Mouse (Mus musculus) embryonic fibroblast, embryonic 13.5 days (primary cell): ENCODE data around the gene Cks2.

Source experiments
- CTCF ChIP-seq: IDR thresholded peaks from 2 replicates; pipeline ENCODE4 v1.5.1; 2011; ENCODE audit warnings: mild to moderate bottlenecking, control low read depth, low read length, moderate library complexity, borderline replicate concordance; ENCODE audit not compliant: insufficient read depth
- POLR2A ChIP-seq: IDR thresholded peaks from 2 replicates; pipeline ENCODE4 v1.6.1; 2011; ENCODE audit warnings: low read depth, mild to moderate bottlenecking, control low read depth, low read length, moderate library complexity

DNA sequence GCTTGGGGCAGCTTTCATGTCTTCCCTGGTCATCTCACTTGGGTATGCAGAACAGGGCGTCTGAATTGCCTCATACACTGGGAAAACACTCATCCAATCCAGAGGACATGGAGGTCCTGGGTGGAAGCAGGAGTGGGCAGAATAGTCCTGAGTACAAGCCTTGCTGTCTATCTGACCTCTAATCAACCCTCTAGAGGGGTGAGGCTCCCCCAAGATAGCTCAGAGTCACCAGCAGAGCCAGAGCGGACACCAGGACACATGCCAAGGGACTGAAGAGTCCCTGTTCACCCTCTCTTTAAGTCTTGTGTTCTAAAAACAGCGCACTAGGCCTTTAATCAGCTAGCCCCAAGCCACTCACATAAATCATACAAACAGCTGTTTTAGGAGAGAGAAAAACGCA, 52.9 kb downstream of the Cks2 start:
- no peak for TF ChIP-seq CTCF
- TF ChIP-seq POLR2A, result no peak
